Mouse (Mus musculus): ENCODE data around the gene Mylpf. TPM values are rescaled to one million over a fixed set of nuclear protein-coding genes. Genes with fewer than 3 reads are reported as not detected.
A peak's percentile ranks its signal among the peaks of the same experiment; 100 is the strongest.

The Mylpf gene
- polyA plus RNA-seq, 1 experiment from 2014 or later = 27.7 TPM

- Histone ChIP-seq H3K4me2 (no peak overlapping the region), H3K4me1 (replicated peaks) (peaks cover 34% of the 10 kb centered on the region), H3K9me3 (no peaks in the 10 kb centered on the region), H3K27me3 (no peaks in the 10 kb centered on the region), H3K27ac (replicated peaks) (no peak overlapping the region), H3K9ac (no peak overlapping the region), H3K36me3 (peaks cover 11% of the 10 kb centered on the region), H3K4me3 (no peak overlapping the region)
- WGBS = 88% methylated on average over 2 of the region's 2 CpGs
- no peak for ATAC-seq (ENCODE audit: low read depth)
Measured at GRCm38 (mm10) chr7:127255965-127256364, 47.3 kb downstream of the Mylpf start.

DNA sequence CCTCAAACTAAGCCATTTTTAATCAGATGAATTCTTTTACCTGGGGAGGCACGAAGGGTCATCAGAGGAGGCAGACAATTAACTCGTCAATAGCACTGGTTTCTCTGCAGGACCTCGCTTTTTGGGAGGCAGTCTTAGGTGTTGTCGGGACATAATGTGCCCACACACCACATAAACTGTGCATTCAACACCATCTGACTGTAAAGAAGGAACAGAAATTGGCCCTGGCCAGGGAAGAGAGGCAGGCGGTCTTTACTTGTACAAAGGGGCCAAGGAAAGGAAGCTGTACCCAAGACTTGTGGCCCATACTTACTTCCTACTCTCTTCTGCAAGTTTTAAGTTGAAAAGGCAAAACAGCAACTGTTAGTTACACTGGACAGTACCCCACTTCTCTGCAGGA is 47.8 kb downstream of the Mylpf start:
- 90% methylated on average over 5 of the region's 5 CpGs for WGBS
- Histone ChIP-seq H3K27ac (replicated peaks) (no peak overlapping the region), H3K9me3 (no peaks in the 10 kb centered on the region), H3K9ac (no peak overlapping the region), H3K27me3 (no peaks in the 10 kb centered on the region), H3K4me3 (no peak overlapping the region), H3K36me3 (peaks cover 11% of the 10 kb centered on the region), H3K4me1 (replicated peaks) (peaks cover 38% of the 10 kb centered on the region), H3K4me2 (no peak overlapping the region)
- no peak for ATAC-seq (ENCODE audit: low read depth)

GRCm38 (mm10) chr7:127259186-127259905 is 50.7 kb downstream of the Mylpf start:
- ATAC-seq (ENCODE audit: low read depth) = no peak
- H3K27ac ChIP-seq (replicated peaks) = no peak overlapping the region
- peak overlapping the region; percentile 49 for H3K4me3 ChIP-seq
- H3K9ac ChIP-seq = peak overlapping the region; percentile 71
- peaks cover 11% of the 10 kb centered on the region for H3K36me3 ChIP-seq
- peak overlapping the region; percentile 78 for H3K4me2 ChIP-seq
- WGBS = 77% methylated on average over 8 of the region's 8 CpGs
- no peaks in the 10 kb centered on the region for H3K27me3 ChIP-seq
- no peaks in the 10 kb centered on the region for H3K9me3 ChIP-seq
- peaks cover 30% of the 10 kb centered on the region for H3K4me1 ChIP-seq (replicated peaks)

- ATAC-seq (ENCODE audit: low read depth) = peak; percentile 98
- 0 out of 2 replicates have a peak within 1 kb of the TSS, but pooled peaks have one; percentile 15 for H3K27ac ChIP-seq (replicated peaks)
- peak within 1 kb of the TSS; percentile 71 for H3K9ac ChIP-seq
- peak within 1 kb of the TSS; percentile 49 for H3K4me3 ChIP-seq
- under 1% methylated on average over 50 of the region's 50 CpGs for WGBS
- no peaks in the 10 kb centered on the region for H3K9me3 ChIP-seq
- no peaks in the 10 kb centered on the region for H3K27me3 ChIP-seq
- H3K4me1 ChIP-seq (replicated peaks) = peaks cover 21% of the 10 kb centered on the region
- H3K36me3 ChIP-seq = peaks cover 11% of the 10 kb centered on the region
- peak within 1 kb of the TSS; percentile 78 for H3K4me2 ChIP-seq
Measured at GRCm38 (mm10) chr7:127260309-127261111, 51.8 kb downstream of the Mylpf start, which contains the start of gene Dctpp1. Gene Dctpp1 (minus strand): TSS chr7:127260709.

DNA sequence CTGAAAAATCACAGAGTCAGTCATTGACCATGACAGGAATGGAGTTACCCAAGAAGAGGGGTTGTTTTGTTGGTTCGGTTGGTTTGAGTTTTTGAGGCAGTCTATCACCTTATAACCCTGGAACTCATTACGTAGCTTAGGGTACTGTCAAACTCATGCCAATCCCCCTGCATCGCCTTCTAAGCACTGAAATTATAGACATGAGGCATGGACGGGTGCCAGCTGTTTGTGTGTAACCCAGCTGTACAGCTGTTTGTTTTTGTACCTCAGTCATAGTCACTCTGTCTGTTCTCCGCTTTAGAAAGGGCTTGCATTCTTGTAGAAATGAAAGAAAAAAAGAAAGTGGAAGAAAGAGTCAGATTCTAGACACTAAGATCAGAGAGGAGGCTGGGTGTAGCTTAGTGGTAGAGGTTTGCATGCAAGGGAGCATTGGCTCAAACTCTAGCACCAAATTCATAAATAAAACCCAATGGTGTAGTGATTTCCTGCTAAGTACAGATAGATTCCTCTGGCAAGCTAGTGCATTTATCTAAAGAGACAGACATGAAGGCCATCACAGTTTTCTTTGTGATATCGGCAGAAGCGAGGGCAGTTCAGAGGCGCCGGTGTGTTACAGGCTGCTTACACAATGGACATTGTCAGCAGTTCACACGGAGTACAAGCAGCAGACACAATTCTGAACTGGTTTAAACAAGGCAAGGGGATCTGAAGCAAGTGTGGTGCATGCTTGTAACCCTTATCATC is 53.7 kb downstream of the Mylpf start:
- Histone ChIP-seq H3K4me1 (replicated peaks) (peaks cover 21% of the 10 kb centered on the region), H3K27ac (replicated peaks) (no peak overlapping the region), H3K9ac (no peak overlapping the region), H3K4me2 (no peak overlapping the region), H3K27me3 (no peaks in the 10 kb centered on the region), H3K4me3 (no peak overlapping the region), H3K36me3 (no peaks in the 10 kb centered on the region), H3K9me3 (no peaks in the 10 kb centered on the region)
- no peak for ATAC-seq (ENCODE audit: low read depth)
- WGBS = 85% methylated on average over 10 of the region's 10 CpGs

DNA sequence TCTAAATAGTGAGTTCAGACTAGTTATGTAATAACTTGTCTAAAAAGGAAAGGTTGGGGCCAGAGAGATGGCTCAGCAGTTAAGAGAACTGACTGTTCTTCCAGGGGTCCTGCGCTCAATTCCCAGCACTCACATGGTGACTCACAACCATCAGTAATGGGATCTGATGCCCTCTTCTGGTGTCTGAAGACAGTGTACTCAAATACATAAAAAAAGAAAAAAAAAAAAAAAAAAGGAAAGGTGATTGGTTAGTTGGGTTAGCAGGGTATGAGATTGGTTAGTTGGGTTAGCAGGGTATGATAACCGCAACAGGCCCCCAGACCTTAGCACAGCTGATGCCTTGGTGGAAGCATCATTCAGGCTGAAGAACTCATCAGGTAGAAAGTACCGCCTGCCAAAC is 54.8 kb downstream of the Mylpf start:
- Histone ChIP-seq H3K9ac (no peak overlapping the region), H3K36me3 (peaks cover 5% of the 10 kb centered on the region), H3K4me3 (no peak overlapping the region), H3K4me1 (replicated peaks) (peaks cover 21% of the 10 kb centered on the region), H3K9me3 (0 out of 2 replicates have a peak, but pooled peaks cover 3% of the 10 kb centered on the region), H3K27me3 (no peaks in the 10 kb centered on the region), H3K4me2 (no peak overlapping the region), H3K27ac (replicated peaks) (no peak overlapping the region)
- WGBS = 87% methylated on average over 3 of the region's 3 CpGs
- no peak for ATAC-seq (ENCODE audit: low read depth)

Other genes with a start within 250 kb of the Mylpf start
- 121 and 124 TPM in 2 replicates for gene Cdipt, start 233.0 kb upstream of the Mylpf start, polyA plus RNA-seq (2015; fragmentation: Nextera tagmentation; extraction: Ambion mirVana)
- 1.2 and 1.4 TPM in 2 replicates for gene Cdiptos, start 232.8 kb upstream of the Mylpf start, polyA plus RNA-seq (2015; fragmentation: Nextera tagmentation; extraction: Ambion mirVana)
- 6.6 and 7.2 TPM in 2 replicates for gene Mvp, start 194.3 kb upstream of the Mylpf start, polyA plus RNA-seq (2015; fragmentation: Nextera tagmentation; extraction: Ambion mirVana)
- 0.50 and 0.61 TPM in 2 replicates for gene Pagr1b, start 192.4 kb upstream of the Mylpf start, polyA plus RNA-seq (2015; fragmentation: Nextera tagmentation; extraction: Ambion mirVana)
- gene Pagr1a, start 191.5 kb upstream of the Mylpf start, polyA plus RNA-seq (2015; fragmentation: Nextera tagmentation; extraction: Ambion mirVana) = 49.5 and 50.4 TPM in 2 replicates
- gene Gm42742, start 187.8 kb upstream of the Mylpf start, polyA plus RNA-seq (2015; fragmentation: Nextera tagmentation; extraction: Ambion mirVana) = 47.8 and 81.0 TPM in 2 replicates
- 22.0 TPM in 2 replicates for gene Prrt2, start 187.7 kb upstream of the Mylpf start, polyA plus RNA-seq (2015; fragmentation: Nextera tagmentation; extraction: Ambion mirVana)
- 71.7 and 72.1 TPM in 2 replicates for gene Maz, start 181.9 kb upstream of the Mylpf start, polyA plus RNA-seq (2015; fragmentation: Nextera tagmentation; extraction: Ambion mirVana)
- gene Kif22, start 166.4 kb upstream of the Mylpf start, polyA plus RNA-seq (2015; fragmentation: Nextera tagmentation; extraction: Ambion mirVana) = 22.8 and 31.5 TPM in 2 replicates
- gene Zg16, start 121.6 kb upstream of the Mylpf start, polyA plus RNA-seq (2015; fragmentation: Nextera tagmentation; extraction: Ambion mirVana) = not detected in 2 replicates
- 1.0 and 2.4 TPM in 2 replicates for gene AI467606, start 117.5 kb upstream of the Mylpf start, polyA plus RNA-seq (2015; fragmentation: Nextera tagmentation; extraction: Ambion mirVana)
- 0.63 and 1.4 TPM in 2 replicates for gene Qprt, start 86.7 kb upstream of the Mylpf start, polyA plus RNA-seq (2015; fragmentation: Nextera tagmentation; extraction: Ambion mirVana)
- 0.08 and 0.10 TPM in 2 replicates for gene Spn, start 71.1 kb upstream of the Mylpf start, polyA plus RNA-seq (2015; fragmentation: Nextera tagmentation; extraction: Ambion mirVana)
- gene Cd2bp2, start 12.8 kb upstream of the Mylpf start, polyA plus RNA-seq (2015; fragmentation: Nextera tagmentation; extraction: Ambion mirVana) = 78.7 and 80.0 TPM in 2 replicates
- gene Tbc1d10b, start 422 bp upstream of the Mylpf start, polyA plus RNA-seq (2015; fragmentation: Nextera tagmentation; extraction: Ambion mirVana) = 32.3 and 32.9 TPM in 2 replicates
- 54.7 and 58.0 TPM in 2 replicates for gene Zfp553, start 24.2 kb downstream of the Mylpf start, polyA plus RNA-seq (2015; fragmentation: Nextera tagmentation; extraction: Ambion mirVana)
- 16.2 and 23.7 TPM in 2 replicates for gene Sept1, start 24.2 kb downstream of the Mylpf start, polyA plus RNA-seq (2015; fragmentation: Nextera tagmentation; extraction: Ambion mirVana)
- gene Zfp771, start 35.4 kb downstream of the Mylpf start, polyA plus RNA-seq (2015; fragmentation: Nextera tagmentation; extraction: Ambion mirVana) = 55.0 and 62.4 TPM in 2 replicates
- 102 and 110 TPM in 2 replicates for gene Dctpp1, start 51.8 kb downstream of the Mylpf start, polyA plus RNA-seq (2015; fragmentation: Nextera tagmentation; extraction: Ambion mirVana)
- 61.4 and 65.2 TPM in 2 replicates for gene Sephs2, start 65.2 kb downstream of the Mylpf start, polyA plus RNA-seq (2015; fragmentation: Nextera tagmentation; extraction: Ambion mirVana)
- 0.31 and 0.41 TPM in 2 replicates for gene Itgal, start 87.4 kb downstream of the Mylpf start, polyA plus RNA-seq (2015; fragmentation: Nextera tagmentation; extraction: Ambion mirVana)
- gene Zfp768, start 136.7 kb downstream of the Mylpf start, polyA plus RNA-seq (2015; fragmentation: Nextera tagmentation; extraction: Ambion mirVana) = 17.2 and 17.9 TPM in 2 replicates
- gene Zfp747, start 167.2 kb downstream of the Mylpf start, polyA plus RNA-seq (2015; fragmentation: Nextera tagmentation; extraction: Ambion mirVana) = 8.5 and 8.6 TPM in 2 replicates
- gene 9130019O22Rik, start 178.3 kb downstream of the Mylpf start, polyA plus RNA-seq (2015; fragmentation: Nextera tagmentation; extraction: Ambion mirVana) = 4.2 and 5.0 TPM in 2 replicates
- gene E430018J23Rik, start 184.7 kb downstream of the Mylpf start, polyA plus RNA-seq (2015; fragmentation: Nextera tagmentation; extraction: Ambion mirVana) = 5.2 and 5.7 TPM in 2 replicates
- gene Zfp764, start 197.9 kb downstream of the Mylpf start, polyA plus RNA-seq (2015; fragmentation: Nextera tagmentation; extraction: Ambion mirVana) = 4.0 and 4.5 TPM in 2 replicates
- gene Zfp688, start 213.2 kb downstream of the Mylpf start, polyA plus RNA-seq (2015; fragmentation: Nextera tagmentation; extraction: Ambion mirVana) = 31.1 and 37.7 TPM in 2 replicates
- 13.0 and 15.2 TPM in 2 replicates for gene Zfp689, start 240.3 kb downstream of the Mylpf start, polyA plus RNA-seq (2015; fragmentation: Nextera tagmentation; extraction: Ambion mirVana)